Mouse (Mus musculus) erythroblast, embryonic 14.5 days (primary cell): ENCODE results near the gene Cd160. TPM values are rescaled to one million over a fixed set of nuclear protein-coding genes. Genes with fewer than 3 reads are reported as not detected.

Experiments
- H3K27me3 ChIP-seq: 2 replicates; pipeline ENCODE4 v1.6.1; 2012; ENCODE audit warnings: inconsistent platforms; ENCODE audit not compliant: control insufficient read depth
- H3K36me3 ChIP-seq: 2 replicates; pipeline ENCODE4 v1.6.1; 2012; ENCODE audit warnings: mild to moderate bottlenecking, inconsistent platforms; ENCODE audit not compliant: control insufficient read depth
- H3K4me1 ChIP-seq: 2 replicates; pipeline ENCODE4 v1.6.1; 2012; ENCODE audit warnings: inconsistent platforms; ENCODE audit not compliant: control insufficient read depth
- H3K4me3 ChIP-seq: replicated peaks from 2 replicates; pipeline ENCODE3; 2012; ENCODE audit warnings: moderate library complexity, mild to moderate bottlenecking, inconsistent platforms
- H3K9me3 ChIP-seq: 2 replicates; pipeline ENCODE4 v1.6.1; 2012; ENCODE audit warnings: low read length, inconsistent platforms, mixed read lengths; ENCODE audit not compliant: control insufficient read depth
- GATA1 ChIP-seq: IDR thresholded peaks from 2 replicates; pipeline ENCODE4 v1.6.1; 2012; ENCODE audit warnings: low read length, inconsistent platforms, mixed read lengths
- TAL1 ChIP-seq: IDR thresholded peaks from 3 replicates; pipeline ENCODE4 v1.6.1; 2012; ENCODE audit warnings: low read length, inconsistent platforms, mixed read lengths
- polyA plus RNA-seq: library from polyadenylated mRNA; stranded (reverse); fragments of >175 nt; gene quantifications from 2 replicates; pipeline ENCODE4 v1.2.3, GENCODE M21; 2012

Gene Cd160
- polyA plus RNA-seq, 1 experiment, result not detected

DNA sequence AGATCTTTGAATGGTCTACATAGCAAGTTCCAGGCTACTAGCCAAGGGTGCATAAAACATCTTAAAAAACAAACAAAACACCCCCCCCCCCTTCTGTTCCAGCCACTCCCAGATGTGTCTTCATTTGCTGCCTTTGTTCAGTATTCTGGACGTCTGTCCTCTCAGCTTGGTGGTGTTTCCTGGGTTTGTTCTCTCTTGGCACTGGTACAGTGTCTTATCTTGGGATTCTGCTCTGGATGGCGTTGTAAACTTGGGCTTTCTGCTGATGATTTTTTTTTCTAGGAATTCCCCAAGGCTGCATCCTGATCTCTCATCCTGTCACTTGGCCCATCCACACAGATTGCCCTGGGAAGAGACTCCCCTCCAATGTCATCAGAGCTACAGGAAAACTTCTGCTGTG, 7.3 kb upstream of the Cd160 start:
- Histone ChIP-seq H3K36me3 (no peaks in the 10 kb centered on the region), H3K27me3 (no peaks in the 10 kb centered on the region), H3K4me3 (no peak overlapping the region), H3K4me1 (no peaks in the 10 kb centered on the region), H3K9me3 (no peaks in the 10 kb centered on the region; the same call in 1 of the 2 replicates)
- TF ChIP-seq GATA1 (no peak), TAL1 (no peak)

DNA sequence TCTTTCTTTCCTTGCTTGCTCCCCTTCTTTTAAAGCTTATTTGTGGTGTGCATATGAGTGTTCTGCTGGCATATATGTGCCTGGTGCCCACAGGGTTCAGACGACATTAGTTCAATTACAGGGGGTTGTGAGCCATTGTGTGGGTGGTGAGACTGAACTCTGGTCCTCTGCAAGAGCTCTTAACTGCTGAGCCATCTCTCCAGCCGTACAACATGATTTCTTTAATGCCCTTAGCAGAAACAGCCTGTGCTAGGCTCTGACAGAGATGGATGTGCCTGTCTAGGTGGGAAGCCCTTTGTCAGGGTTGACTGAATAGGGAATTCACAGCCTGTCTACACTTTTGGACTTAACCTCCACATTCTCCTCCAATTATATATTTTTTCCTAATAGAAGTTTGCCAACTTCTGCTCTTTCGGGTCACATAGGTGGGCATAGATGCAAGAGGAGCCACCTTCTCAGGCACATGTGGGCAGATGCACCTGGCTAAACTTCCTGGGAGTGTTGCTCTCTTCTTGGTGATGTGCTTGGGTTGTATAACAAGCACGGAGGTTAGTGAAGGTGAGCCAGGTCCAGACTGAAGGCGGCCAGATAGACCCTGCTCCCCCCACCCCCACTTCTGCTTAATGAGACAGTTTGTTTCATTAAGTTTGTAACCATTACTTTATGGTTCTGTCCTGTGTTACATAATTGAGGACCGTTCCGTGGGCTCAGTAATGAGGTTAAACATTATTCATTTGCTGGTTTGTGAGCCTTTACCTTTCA, 5.6 kb upstream of the Cd160 start:
- no peak for TF ChIP-seq TAL1
- TF ChIP-seq GATA1, result no peak
- Histone ChIP-seq H3K4me3 (no peak overlapping the region), H3K36me3 (no peaks in the 10 kb centered on the region), H3K4me1 (no peaks in the 10 kb centered on the region), H3K9me3 (no peaks in the 10 kb centered on the region), H3K27me3 (no peaks in the 10 kb centered on the region)

GRCm38 (mm10) chr3:96832930-96833329, 3.8 kb upstream of the Cd160 start:
- Histone ChIP-seq H3K4me1 (no peaks in the 10 kb centered on the region), H3K9me3 (no peaks in the 10 kb centered on the region), H3K27me3 (no peaks in the 10 kb centered on the region), H3K4me3 (no peak overlapping the region), H3K36me3 (no peaks in the 10 kb centered on the region)
- TF ChIP-seq GATA1 (no peak), TAL1 (no peak)

- no peaks in the 10 kb centered on the region for H3K36me3 ChIP-seq
- H3K9me3 ChIP-seq, result no peaks in the 10 kb centered on the region
- H3K27me3 ChIP-seq, result no peaks in the 10 kb centered on the region
- no peaks in the 10 kb centered on the region for H3K4me1 ChIP-seq
- peak overlapping the region; percentile 29 for H3K4me3 ChIP-seq
- no peak for TF ChIP-seq TAL1
- no peak for TF ChIP-seq GATA1
Observed at GRCm38 (mm10) chr3:96829856-96830255, 705 bp upstream of the Cd160 start.

- H3K9me3 ChIP-seq, result no peaks in the 10 kb centered on the region
- H3K4me3 ChIP-seq, result no peak overlapping the region
- no peaks in the 10 kb centered on the region for H3K36me3 ChIP-seq
- no peaks in the 10 kb centered on the region for H3K4me1 ChIP-seq
- TF ChIP-seq TAL1 (no peak), GATA1 (no peak)
- H3K27me3 ChIP-seq, result no peaks in the 10 kb centered on the region
Observed at GRCm38 (mm10) chr3:96828308-96828864, 765 bp downstream of the Cd160 start.

- Histone ChIP-seq H3K36me3 (no peaks in the 10 kb centered on the region), H3K4me1 (no peaks in the 10 kb centered on the region), H3K9me3 (no peaks in the 10 kb centered on the region), H3K4me3 (no peak overlapping the region), H3K27me3 (no peaks in the 10 kb centered on the region)
- TF ChIP-seq GATA1 (no peak), TAL1 (no peak)
Observed at GRCm38 (mm10) chr3:96825261-96825660, 3.9 kb downstream of the Cd160 start.

- Histone ChIP-seq H3K4me1 (no peaks in the 10 kb centered on the region), H3K36me3 (no peaks in the 10 kb centered on the region), H3K9me3 (no peaks in the 10 kb centered on the region), H3K27me3 (no peaks in the 10 kb centered on the region), H3K4me3 (no peak overlapping the region)
- TF ChIP-seq GATA1 (no peak), TAL1 (no peak)
Observed at GRCm38 (mm10) chr3:96824614-96825013, 4.5 kb downstream of the Cd160 start.

- no peak for TF ChIP-seq TAL1
- TF ChIP-seq GATA1, result no peak
- Histone ChIP-seq H3K4me1 (no peaks in the 10 kb centered on the region), H3K9me3 (no peaks in the 10 kb centered on the region), H3K36me3 (no peaks in the 10 kb centered on the region), H3K27me3 (no peaks in the 10 kb centered on the region), H3K4me3 (no peak overlapping the region)
Observed at GRCm38 (mm10) chr3:96823701-96824100, 5.5 kb downstream of the Cd160 start.

DNA sequence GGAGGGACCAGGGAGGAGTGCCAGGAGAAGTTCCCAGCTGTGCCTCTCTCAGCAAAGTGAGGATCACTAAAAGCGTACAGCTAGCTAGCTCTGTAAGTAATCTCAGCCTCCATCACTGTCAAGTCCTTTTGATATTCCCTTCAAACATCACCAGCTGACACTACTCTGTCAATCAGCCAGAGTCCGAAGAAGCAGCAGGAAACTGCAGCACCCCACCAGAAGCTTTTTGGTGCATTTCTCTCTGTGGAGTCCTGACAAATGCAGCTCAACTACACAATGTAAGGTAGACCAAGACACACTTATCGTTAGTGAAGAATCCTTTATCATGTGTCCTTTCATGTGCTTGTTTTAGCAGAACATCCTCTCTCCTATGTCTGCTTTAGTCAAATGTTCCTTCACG, 7.6 kb downstream of the Cd160 start:
- Histone ChIP-seq H3K9me3 (no peaks in the 10 kb centered on the region; the same call in 1 of the 2 replicates), H3K4me1 (no peaks in the 10 kb centered on the region), H3K4me3 (no peak overlapping the region), H3K36me3 (no peaks in the 10 kb centered on the region), H3K27me3 (no peaks in the 10 kb centered on the region)
- TF ChIP-seq GATA1, result no peak
- TF ChIP-seq TAL1, result no peak
